Mouse (Mus musculus) heart, embryonic 15.5 days (tissue): ENCODE measurements at regions not wholly inside any gene's neighbourhood (a gene's known extent, or its start where the extent isn't known, plus 50 kb on each side); places are given as distances from the start of the nearest gene placed in this dataset.

Experiments
- ATAC-seq: fragments of 200-750 bp; cut with Nextera tagmentation; replicated peaks from 2 replicates; pipeline ENCODE4 v1.8.0; 2017; ENCODE audit warnings: low read depth, moderate TSS enrichment; ENCODE audit not compliant: insufficient number of reproducible peaks, insufficient read depth, low FRiP score
- H3K27ac ChIP-seq: fragments of 300-500 bp; sonication (generic); 2 replicates; pipeline ENCODE4 v1.5.1; 2015; ENCODE audit warnings: mild to moderate bottlenecking, inconsistent platforms
- H3K27me3 ChIP-seq: fragments of 300-500 bp; sonication (generic); 2 replicates; pipeline ENCODE4 v1.6.1; 2015; ENCODE audit warnings: inconsistent platforms
- H3K36me3 ChIP-seq: fragments of 300-500 bp; sonication (generic); 2 replicates; pipeline ENCODE4 v1.6.1; 2015; ENCODE audit warnings: mild to moderate bottlenecking, inconsistent platforms
- H3K4me1 ChIP-seq: fragments of 300-500 bp; sonication (generic); replicated peaks from 2 replicates; pipeline ENCODE4 v1.6.1; 2015; ENCODE audit warnings: inconsistent platforms
- H3K4me2 ChIP-seq: fragments of 300-500 bp; sonication (generic); 2 replicates; pipeline ENCODE4 v1.6.1; 2015; ENCODE audit warnings: inconsistent platforms, mild to moderate bottlenecking, moderate library complexity
- H3K4me3 ChIP-seq: fragments of 300-500 bp; sonication (generic); 2 replicates; pipeline ENCODE4 v1.5.1; 2015; ENCODE audit warnings: mild to moderate bottlenecking, inconsistent platforms
- H3K9ac ChIP-seq: fragments of 300-500 bp; sonication (generic); 2 replicates; pipeline ENCODE4 v1.6.1; 2015; ENCODE audit warnings: mild to moderate bottlenecking, inconsistent platforms
- H3K9me3 ChIP-seq: fragments of 300-500 bp; sonication (generic); replicated peaks from 2 replicates; pipeline ENCODE4 v1.6.1; 2016; ENCODE audit warnings: inconsistent platforms
- WGBS: fragments of 180-500 bp; shearing (Covaris S2); methylation state at CpG from one replicate; pipeline ENCODE4 v1.1.7; 2015; ENCODE audit warnings: mixed read lengths; 5-methylcytosine and 5-hydroxymethylcytosine counted together

DNA sequence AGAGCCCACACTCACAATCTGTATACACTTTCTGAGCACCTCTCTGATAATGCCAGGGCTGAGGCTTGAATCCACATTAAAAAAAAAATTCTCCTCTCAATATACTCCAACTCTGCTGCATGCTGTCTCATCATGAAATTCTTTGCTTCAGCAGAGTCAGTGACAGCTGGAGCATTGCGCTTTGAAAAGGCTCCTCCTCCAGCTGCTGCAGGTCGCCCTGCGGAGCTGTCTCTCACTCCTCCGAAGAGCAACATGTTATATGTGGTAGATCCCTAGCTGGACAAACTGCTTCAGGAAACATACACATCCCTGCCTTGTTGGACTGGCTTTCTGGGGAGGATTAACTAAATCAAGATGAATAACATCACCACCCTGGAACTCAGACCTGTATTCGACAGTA, 984.5 kb downstream of the Adgrl2 start:
- no peak for ATAC-seq
- H3K36me3 ChIP-seq: no peaks in the 10 kb centered on the region
- H3K27me3 ChIP-seq: no peaks in the 10 kb centered on the region
- no peak overlapping the region for H3K4me3 ChIP-seq
- H3K4me1 ChIP-seq: peaks cover 5% of the 10 kb centered on the region; the same call in 1 of the 2 replicates
- no peak overlapping the region for H3K9ac ChIP-seq
- no peak overlapping the region for H3K4me2 ChIP-seq
- WGBS: 49% methylated on average over 5 of the region's 5 CpGs
- no peak overlapping the region for H3K27ac ChIP-seq
- no peaks in the 10 kb centered on the region for H3K9me3 ChIP-seq

DNA sequence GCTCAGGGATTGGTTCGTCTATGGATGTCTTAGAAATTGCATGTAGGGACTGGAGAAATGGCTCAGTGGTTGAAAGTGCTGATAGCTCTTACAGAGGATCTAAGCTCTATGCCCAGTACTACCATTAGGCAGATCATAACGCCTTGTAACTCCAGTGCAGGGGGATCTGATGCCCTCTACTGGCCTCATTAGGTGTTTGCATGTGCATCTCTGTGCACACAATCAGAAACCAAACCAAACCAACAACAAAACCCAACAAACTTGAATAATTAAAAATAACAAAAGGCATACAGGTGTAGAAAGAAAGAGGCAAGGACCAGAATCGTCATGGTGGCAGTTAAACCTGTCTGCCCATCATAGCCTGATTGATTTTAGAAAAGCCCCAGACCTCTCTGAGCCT, 986.3 kb downstream of the Adgrl2 start:
- no peak for ATAC-seq
- Histone ChIP-seq H3K27me3 (no peaks in the 10 kb centered on the region), H3K9ac (no peak overlapping the region), H3K9me3 (no peaks in the 10 kb centered on the region), H3K27ac (no peak overlapping the region), H3K4me1 (peaks cover 5% of the 10 kb centered on the region; the same call in 1 of the 2 replicates), H3K4me3 (no peak overlapping the region), H3K4me2 (no peak overlapping the region), H3K36me3 (no peaks in the 10 kb centered on the region)
- 61% methylated on average over 3 of the region's 3 CpGs for WGBS

DNA sequence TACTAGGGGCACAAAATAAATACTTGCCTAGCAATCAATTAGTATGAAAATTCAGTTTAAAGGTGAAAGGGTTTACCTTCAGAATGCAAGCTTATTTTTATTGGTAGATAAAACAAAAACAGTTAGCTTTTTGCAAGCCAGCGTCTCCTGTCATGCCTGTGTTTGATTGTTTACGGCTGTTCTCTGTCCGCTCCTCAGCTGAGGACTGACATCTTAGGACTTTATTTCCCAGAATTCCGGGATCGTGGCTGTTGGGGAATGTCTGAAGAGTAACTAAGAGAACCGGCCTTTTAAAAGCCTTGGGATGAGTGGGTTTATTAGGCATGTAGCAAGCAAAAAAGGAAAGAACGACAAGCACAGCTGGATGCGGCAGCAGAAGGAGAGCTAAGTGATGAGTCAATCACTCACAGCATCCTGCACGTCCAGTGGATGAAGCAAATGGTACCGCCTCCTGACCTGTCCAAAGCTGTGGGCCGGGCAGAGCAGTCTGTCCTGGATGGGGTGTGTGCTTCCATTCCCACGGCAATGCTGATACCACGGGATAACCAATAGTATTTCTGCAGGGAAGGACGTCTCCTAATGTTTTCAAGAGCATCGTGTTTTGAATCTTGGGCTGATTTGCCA, 990.9 kb downstream of the Adgrl2 start:
- no peak for ATAC-seq
- H3K4me1 ChIP-seq: peaks cover 3% of the 10 kb centered on the region; the same call in 1 of the 2 replicates
- H3K4me2 ChIP-seq: no peak overlapping the region
- WGBS: 63% methylated on average over 15 of the region's 15 CpGs
- no peak overlapping the region for H3K9ac ChIP-seq
- no peak overlapping the region for H3K4me3 ChIP-seq
- H3K36me3 ChIP-seq: no peaks in the 10 kb centered on the region
- H3K9me3 ChIP-seq: no peaks in the 10 kb centered on the region
- H3K27ac ChIP-seq: no peak overlapping the region
- no peaks in the 10 kb centered on the region for H3K27me3 ChIP-seq

DNA sequence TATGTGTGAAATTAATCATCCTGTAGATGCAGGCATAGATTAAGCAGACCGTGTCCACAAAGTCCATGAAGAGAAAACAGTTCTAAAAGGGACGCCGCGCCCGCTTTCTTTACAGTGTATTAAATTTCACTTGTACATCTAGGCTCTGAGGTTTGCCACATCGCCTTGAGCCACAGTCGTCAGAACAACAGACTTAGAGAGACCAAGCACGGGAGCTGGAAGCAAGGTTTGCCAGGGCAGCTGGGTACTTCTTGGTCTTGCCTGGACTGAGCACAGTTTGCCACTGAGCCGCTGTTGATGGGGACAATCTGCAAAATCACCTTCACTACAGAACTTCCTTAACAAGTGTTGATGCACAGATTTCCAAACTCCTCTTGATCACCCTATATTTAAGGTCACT, 998.6 kb downstream of the Adgrl2 start:
- Histone ChIP-seq H3K4me3 (no peak overlapping the region), H3K36me3 (no peaks in the 10 kb centered on the region), H3K4me2 (no peak overlapping the region), H3K9ac (no peak overlapping the region), H3K27me3 (no peaks in the 10 kb centered on the region), H3K27ac (no peak overlapping the region), H3K9me3 (no peaks in the 10 kb centered on the region), H3K4me1 (peaks cover 3% of the 10 kb centered on the region)
- ATAC-seq: no peak
- 80% methylated on average over 9 of the region's 9 CpGs for WGBS

DNA sequence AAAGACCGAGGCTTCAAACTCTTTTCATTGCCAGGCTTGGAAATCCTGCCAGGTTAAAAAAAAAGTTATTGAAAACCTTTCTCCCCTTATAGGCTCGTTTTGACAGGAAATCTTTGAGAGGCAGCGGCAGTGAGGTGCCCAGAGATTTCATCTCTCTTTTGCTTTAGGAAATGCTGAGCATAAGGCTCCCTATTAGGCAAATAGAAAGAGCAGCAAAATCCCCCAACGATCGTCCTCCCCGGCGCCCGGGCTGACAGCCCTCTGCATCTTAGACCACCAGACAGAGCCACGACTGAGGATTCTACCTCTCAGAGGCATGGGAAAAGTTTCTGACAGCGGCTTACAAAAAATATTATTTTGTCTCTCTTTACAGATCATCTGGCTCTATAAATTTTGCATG, 999.5 kb downstream of the Adgrl2 start:
- no peaks in the 10 kb centered on the region for H3K27me3 ChIP-seq
- no peaks in the 10 kb centered on the region for H3K9me3 ChIP-seq
- ATAC-seq: no peak
- peaks cover 3% of the 10 kb centered on the region for H3K4me1 ChIP-seq
- no peaks in the 10 kb centered on the region for H3K36me3 ChIP-seq
- 46% methylated on average over 10 of the region's 10 CpGs for WGBS
- H3K4me2 ChIP-seq: peak overlapping the region; percentile 49
- H3K27ac ChIP-seq: no peak overlapping the region
- H3K4me3 ChIP-seq: 0 out of 2 replicates have a peak overlapping the region, but pooled peaks have one; percentile 11
- no peak overlapping the region for H3K9ac ChIP-seq

DNA sequence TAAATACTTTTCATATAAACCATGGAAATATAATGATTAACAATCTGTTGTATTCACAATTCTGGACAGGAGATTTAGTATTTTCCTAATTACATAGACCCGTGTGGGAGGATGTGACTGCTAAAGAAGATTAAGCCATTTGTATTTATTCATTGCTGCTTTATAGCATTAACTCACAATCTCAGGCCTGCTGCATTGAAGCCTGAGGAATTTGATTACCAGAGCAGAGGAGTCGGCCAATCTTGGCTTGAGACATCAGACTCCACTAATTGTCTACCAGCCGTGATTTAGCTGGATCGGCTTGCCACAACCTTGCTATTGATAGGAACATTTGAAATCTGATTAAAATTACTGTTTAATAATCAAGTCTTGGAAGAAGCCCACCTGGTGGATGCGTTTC, 1007.5 kb downstream of the Adgrl2 start:
- Histone ChIP-seq H3K4me2 (no peak overlapping the region), H3K9me3 (no peaks in the 10 kb centered on the region), H3K27ac (no peak overlapping the region), H3K36me3 (no peaks in the 10 kb centered on the region), H3K4me3 (no peak overlapping the region), H3K27me3 (no peaks in the 10 kb centered on the region), H3K4me1 (no peaks in the 10 kb centered on the region; the same call in 1 of the 2 replicates), H3K9ac (no peak overlapping the region)
- 70% methylated on average over 5 of the region's 5 CpGs for WGBS
- no peak for ATAC-seq

DNA sequence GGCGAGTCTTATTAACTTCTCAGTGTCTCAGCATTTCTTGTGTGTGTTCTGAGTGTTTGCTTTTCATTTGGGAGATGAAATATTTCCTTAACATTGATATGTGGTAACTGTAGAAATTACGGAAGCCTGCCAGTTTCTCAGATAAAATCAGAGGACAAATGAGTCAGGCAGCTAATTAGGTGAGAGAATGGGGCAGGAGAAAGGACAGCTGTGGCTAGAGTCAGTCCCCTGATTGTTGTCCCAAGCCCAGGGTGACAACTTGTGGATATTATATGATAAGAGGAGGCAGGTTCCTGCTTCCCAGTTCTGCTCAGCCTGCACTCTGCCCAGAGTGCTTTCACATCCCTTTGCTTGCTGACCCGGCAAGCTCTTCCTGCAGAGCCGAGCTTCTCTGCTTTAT, 1008.7 kb downstream of the Adgrl2 start:
- H3K9ac ChIP-seq: no peak overlapping the region
- no peaks in the 10 kb centered on the region for H3K36me3 ChIP-seq
- H3K27me3 ChIP-seq: no peaks in the 10 kb centered on the region
- no peak overlapping the region for H3K4me3 ChIP-seq
- H3K4me2 ChIP-seq: no peak overlapping the region
- H3K27ac ChIP-seq: no peak overlapping the region
- H3K4me1 ChIP-seq: no peaks in the 10 kb centered on the region; the same call in 1 of the 2 replicates
- 30% methylated on average over 4 of the region's 4 CpGs for WGBS
- no peaks in the 10 kb centered on the region for H3K9me3 ChIP-seq
- no peak for ATAC-seq

DNA sequence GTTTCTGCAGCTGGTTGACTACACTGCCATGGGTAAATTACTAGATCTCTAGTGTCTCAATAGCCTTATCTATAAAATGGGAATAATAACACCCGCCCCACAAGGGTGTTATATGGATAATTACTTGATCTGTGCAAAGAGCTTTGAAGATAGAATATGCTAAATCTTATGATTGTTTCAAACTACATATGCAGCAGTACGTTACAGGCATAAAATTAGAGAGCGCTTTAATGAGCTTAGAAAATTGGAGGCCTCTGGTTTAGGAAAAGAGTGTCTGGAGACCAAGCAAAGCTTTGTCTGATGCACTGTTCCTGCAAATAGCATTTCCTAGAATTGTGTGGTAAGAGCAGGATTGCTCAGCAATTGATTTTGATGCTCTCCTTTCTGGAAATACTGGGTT, 1013.8 kb downstream of the Adgrl2 start:
- Histone ChIP-seq H3K27ac (no peak overlapping the region), H3K4me3 (no peak overlapping the region), H3K36me3 (no peaks in the 10 kb centered on the region), H3K4me1 (no peaks in the 10 kb centered on the region; the same call in 1 of the 2 replicates), H3K4me2 (no peak overlapping the region), H3K9ac (no peak overlapping the region), H3K9me3 (no peaks in the 10 kb centered on the region), H3K27me3 (no peaks in the 10 kb centered on the region)
- 92% methylated on average over 3 of the region's 3 CpGs for WGBS
- ATAC-seq: no peak

DNA sequence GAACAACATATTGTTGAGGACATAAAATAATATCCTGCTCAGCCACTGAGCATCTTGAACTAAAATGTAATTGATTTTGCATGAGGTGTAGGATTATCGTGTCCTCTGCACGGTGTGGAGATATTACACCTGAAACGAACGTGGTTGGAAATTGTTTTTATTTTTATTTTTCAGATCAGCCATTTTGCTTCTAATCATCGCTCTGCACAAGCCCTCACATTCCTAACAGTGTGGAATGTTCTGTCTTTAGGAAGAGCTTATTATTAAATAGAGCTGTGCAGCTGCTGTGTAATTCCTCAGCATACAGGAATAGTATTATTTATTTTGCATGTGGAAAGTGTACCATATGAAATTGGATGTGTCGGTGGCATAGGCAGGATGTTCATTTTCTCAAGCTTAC, 1014.3 kb downstream of the Adgrl2 start:
- Histone ChIP-seq H3K4me3 (no peak overlapping the region), H3K27ac (no peak overlapping the region), H3K4me2 (no peak overlapping the region), H3K9me3 (no peaks in the 10 kb centered on the region), H3K4me1 (no peaks in the 10 kb centered on the region), H3K27me3 (no peaks in the 10 kb centered on the region), H3K9ac (no peak overlapping the region), H3K36me3 (no peaks in the 10 kb centered on the region)
- no peak for ATAC-seq
- WGBS: 81% methylated on average over 6 of the region's 6 CpGs

DNA sequence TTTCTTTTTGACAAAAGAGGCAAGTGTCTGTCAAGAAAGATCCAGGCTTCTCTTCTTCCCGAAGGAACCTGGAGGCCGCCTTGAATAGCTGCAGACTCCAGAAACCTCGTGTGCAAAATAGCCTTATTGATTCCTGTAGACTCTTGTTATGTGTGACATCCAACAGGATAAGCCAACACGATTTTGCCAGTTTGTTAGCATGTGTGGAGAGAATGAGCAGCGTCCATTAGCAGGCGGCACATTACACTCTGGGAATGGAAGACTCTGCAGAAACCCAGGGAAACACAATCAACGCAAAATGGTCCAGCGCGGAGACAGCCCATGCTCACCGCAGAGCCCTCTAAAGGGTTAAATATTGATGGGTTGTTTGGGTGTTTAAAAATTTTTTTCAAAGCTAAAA, 1014.9 kb downstream of the Adgrl2 start:
- no peak overlapping the region for H3K9ac ChIP-seq
- H3K36me3 ChIP-seq: no peaks in the 10 kb centered on the region
- H3K27ac ChIP-seq: no peak overlapping the region
- no peak overlapping the region for H3K4me2 ChIP-seq
- H3K4me1 ChIP-seq: no peaks in the 10 kb centered on the region
- ATAC-seq: no peak
- 88% methylated on average over 10 of the region's 10 CpGs for WGBS
- no peaks in the 10 kb centered on the region for H3K27me3 ChIP-seq
- no peak overlapping the region for H3K4me3 ChIP-seq
- H3K9me3 ChIP-seq: no peaks in the 10 kb centered on the region

DNA sequence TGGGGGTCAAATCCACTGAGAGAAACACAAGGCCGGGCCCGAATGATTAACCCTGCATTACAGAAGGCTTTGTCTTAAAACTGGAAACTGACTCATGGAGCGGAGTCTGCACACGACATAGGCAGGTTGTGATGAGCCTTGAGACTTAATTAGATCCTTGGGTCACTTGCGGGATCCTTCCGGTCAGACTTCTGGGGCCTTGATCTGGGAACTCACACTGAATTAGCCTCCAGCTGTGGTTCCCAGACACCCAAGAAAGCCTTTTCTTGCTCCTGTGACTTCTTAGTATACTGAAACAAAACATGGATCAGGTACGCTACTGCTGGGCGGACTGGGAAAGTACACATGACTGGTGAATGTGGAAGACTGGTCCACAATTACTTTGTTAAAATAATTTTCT, 1015.8 kb downstream of the Adgrl2 start:
- Histone ChIP-seq H3K27ac (no peak overlapping the region), H3K4me3 (no peak overlapping the region), H3K4me2 (no peak overlapping the region), H3K9ac (no peak overlapping the region), H3K9me3 (no peaks in the 10 kb centered on the region), H3K4me1 (no peaks in the 10 kb centered on the region), H3K36me3 (no peaks in the 10 kb centered on the region), H3K27me3 (no peaks in the 10 kb centered on the region)
- no peak for ATAC-seq
- WGBS: 82% methylated on average over 8 of the region's 8 CpGs

DNA sequence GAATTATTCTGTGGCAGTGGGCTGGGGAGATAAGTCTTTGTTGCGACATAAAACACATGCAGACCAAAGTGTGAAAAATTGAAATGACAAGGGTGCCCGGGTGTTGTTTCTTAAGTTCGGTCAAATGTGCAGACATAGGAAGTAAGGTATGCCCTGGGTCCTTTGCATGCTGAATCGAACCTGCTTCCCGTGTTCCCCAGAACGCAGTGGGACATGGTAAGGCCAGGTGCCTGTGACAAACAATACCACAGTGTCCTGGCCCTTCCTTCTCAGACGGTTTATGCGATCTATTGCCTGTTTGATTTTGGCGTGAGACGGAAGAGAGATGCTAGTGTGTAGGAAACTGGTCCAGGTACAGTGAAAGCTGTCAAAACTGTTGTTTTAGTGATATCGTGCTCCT, 1022.1 kb downstream of the Adgrl2 start:
- H3K4me2 ChIP-seq: no peak overlapping the region
- H3K36me3 ChIP-seq: no peaks in the 10 kb centered on the region
- H3K4me3 ChIP-seq: no peak overlapping the region
- no peaks in the 10 kb centered on the region for H3K27me3 ChIP-seq
- peaks cover 7% of the 10 kb centered on the region for H3K4me1 ChIP-seq
- no peak overlapping the region for H3K9ac ChIP-seq
- WGBS: 79% methylated on average over 11 of the region's 11 CpGs
- no peak overlapping the region for H3K27ac ChIP-seq
- no peaks in the 10 kb centered on the region for H3K9me3 ChIP-seq
- ATAC-seq: no peak
